Mouse (Mus musculus) thymus, adult 2 months (tissue): ENCODE measurements around the gene Itpr1.

ENCODE experiments used
- CTCF ChIP-seq: fragments of 200-500 bp; IDR thresholded peaks from 2 replicates; pipeline ENCODE4 v1.5.1; 2012; ENCODE audit warnings: mild to moderate bottlenecking, control low read depth, low read length, moderate library complexity, borderline replicate concordance; ENCODE audit not compliant: control insufficient read depth, poor library complexity, insufficient read depth; ENCODE audit errors: extremely low read depth
- POLR2A ChIP-seq: fragments of 200-500 bp; IDR thresholded peaks from 2 replicates; pipeline ENCODE4 v1.6.1; 2012; ENCODE audit warnings: mild to moderate bottlenecking, low read length, control low read depth, moderate library complexity; ENCODE audit not compliant: control insufficient read depth, poor library complexity, insufficient read depth; ENCODE audit errors: extremely low read depth

- TF ChIP-seq CTCF: no peak
- no peak for TF ChIP-seq POLR2A
Observed at GRCm38 (mm10) chr6:108527560-108527959, 314.7 kb downstream of the Itpr1 start.
